Mouse (Mus musculus): ENCODE measurements at regions not wholly inside any gene's neighbourhood (a gene's known extent, or its start where the extent isn't known, plus 50 kb on each side); places are given as distances from the start of the nearest gene placed in this dataset.
"Not testable (repeated sequence)": the region's sequence is repeated elsewhere in the genome, so short reads cannot be mapped to it uniquely, and the experiment has no call there.

DNA sequence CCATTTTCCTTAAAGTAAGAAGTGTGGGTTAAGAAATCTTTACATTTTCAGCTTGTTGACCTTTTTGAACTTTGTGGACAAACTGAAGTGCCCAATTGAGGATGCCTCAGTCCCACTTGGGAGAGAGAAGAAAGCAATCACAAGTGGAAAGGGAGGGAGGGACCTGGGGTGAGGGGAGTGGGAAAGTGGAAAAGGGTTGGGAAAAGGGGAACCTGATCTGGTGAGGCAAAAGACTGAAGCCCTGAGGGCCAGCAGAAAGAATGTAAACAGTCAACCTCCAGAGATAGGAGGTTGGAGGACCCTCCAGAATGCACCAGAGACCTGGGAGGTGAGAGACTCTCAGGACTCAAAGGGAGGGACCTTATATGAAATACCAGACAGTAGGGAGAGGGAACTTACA is 448.3 kb upstream of the Klf6 start:
- not testable (repeated sequence) for TF ChIP-seq CTCF (IDR thresholded peaks at IDR 0.05; ENCODE audit: extremely low read depth, insufficient read depth, insufficient read length, insufficient replicate concordance); POLR2A (IDR thresholded peaks at IDR 0.05; ENCODE audit: low read depth, low read length)
